8 mouse cellular contexts compared by ENCODE assay signal in genomic region chr13:37452022-37452941, GRCm38 (mm10).
DNase-seq lines count a peak whose midpoint lies in the region; ATAC-seq and TF ChIP-seq lines count a peak whose summit lies in the region.

No protein-coding gene starts in this region.

- peak; percentile 54 for TF ChIP-seq CTCF in lung, embryonic 14.5 days (IDR thresholded peaks at IDR 0.05; ENCODE audit: low read depth)

- no peaks in the 10 kb centered on the region for H3K27me3 ChIP-seq in forebrain, embryonic 11.5 days (ENCODE audit: control insufficient read depth, insufficient read depth, low read length)
- no peaks in the 10 kb centered on the region for H3K27me3 ChIP-seq in lung, embryonic 14.5 days (ENCODE audit: insufficient read depth, low read length)
- H3K27me3 ChIP-seq in neural tube, embryonic 14.5 days (ENCODE audit: control insufficient read depth, insufficient read depth, low read length) = no peaks in the 10 kb centered on the region

- H3K9ac ChIP-seq in forebrain, embryonic 11.5 days (ENCODE audit: low read length) = peak overlapping the region; percentile 40; the same call in 1 of the 2 replicates
- H3K9ac ChIP-seq in lung, embryonic 14.5 days = peak overlapping the region; percentile 49
- peak overlapping the region; percentile 29; the same call in 1 of the 2 replicates for H3K9ac ChIP-seq in neural tube, embryonic 14.5 days (replicated peaks; ENCODE audit: low read depth, low read length)

- DNase-seq in 416B (ENCODE audit: low read depth) (peak; percentile 86), ZHBTc4 (ENCODE audit: low read depth, low spot score) (peak; percentile 94)
- peak; percentile 62 for DNase-seq in forebrain, embryonic 11.5 days (ENCODE audit: low spot score)
- peak; percentile 63 to 68 for DNase-seq in heart, postnatal 10 days
- peak; percentile 65 to 85 for DNase-seq in kidney, postnatal 25 days
- DNase-seq in lung, embryonic 14.5 days = peak; percentile 75
- peak; percentile 35 for DNase-seq in thymus, postnatal 0 days (ENCODE audit: low spot score)

- no peak overlapping the region for H3K27ac ChIP-seq in forebrain, embryonic 11.5 days (ENCODE audit: low read depth, low read length)
- H3K27ac ChIP-seq in lung, embryonic 14.5 days (ENCODE audit: low read depth) = peak overlapping the region; percentile 88
- no peak overlapping the region for H3K27ac ChIP-seq in neural tube, embryonic 14.5 days (ENCODE audit: low read depth, low read length)

- WGBS in forebrain, embryonic 11.5 days = 5% methylated on average over 22 of the region's 22 CpGs
- 3% methylated on average over 22 of the region's 22 CpGs for WGBS in lung, embryonic 14.5 days
- 5% methylated on average over 22 of the region's 22 CpGs for WGBS in neural tube, embryonic 14.5 days

- intact Hi-C loops in heart, postnatal 10 days (cut with DNase I) = loop anchor here (5.0 kb wide), 2 partner anchors 375 to 490 kb away; no protein-coding TSS in a partner anchor

- peak overlapping the region; percentile 23 for H3K4me3 ChIP-seq in forebrain, embryonic 11.5 days (ENCODE audit: low read depth, low read length)
- H3K4me3 ChIP-seq in lung, embryonic 14.5 days (ENCODE audit: low read depth, low read length) = peak overlapping the region; percentile 11
- H3K4me3 ChIP-seq in neural tube, embryonic 14.5 days (ENCODE audit: low read depth, low read length) = peak overlapping the region; percentile 20

- H3K4me2 ChIP-seq in forebrain, embryonic 11.5 days (ENCODE audit: low read depth, low read length, severe bottlenecking) = peak overlapping the region; percentile 47
- peak overlapping the region; percentile 58 for H3K4me2 ChIP-seq in lung, embryonic 14.5 days
- H3K4me2 ChIP-seq in neural tube, embryonic 14.5 days (ENCODE audit: low read depth, low read length) = peak overlapping the region; percentile 43

- ATAC-seq in forebrain, embryonic 11.5 days (replicated peaks; ENCODE audit: low FRiP score) = peak; percentile 62
- peak; percentile 72 for ATAC-seq in lung, embryonic 14.5 days (ENCODE audit: insufficient read depth)
- peak; percentile 60; the same call in 1 of the 2 replicates for ATAC-seq in neural tube, embryonic 14.5 days (ENCODE audit: low read depth)

- H3K4me1 ChIP-seq in forebrain, embryonic 11.5 days (replicated peaks; ENCODE audit: control insufficient read depth, insufficient read depth, low read length) = no peaks in the 10 kb centered on the region; the same call in 1 of the 2 replicates
- H3K4me1 ChIP-seq in lung, embryonic 14.5 days (ENCODE audit: insufficient read depth) = peaks cover 46% of the 10 kb centered on the region
- H3K4me1 ChIP-seq in neural tube, embryonic 14.5 days (ENCODE audit: control insufficient read depth, insufficient read depth, low read length) = no peaks in the 10 kb centered on the region

- no peaks in the 10 kb centered on the region for H3K9me3 ChIP-seq in forebrain, embryonic 11.5 days (ENCODE audit: control insufficient read depth, low read length)
- no peaks in the 10 kb centered on the region for H3K9me3 ChIP-seq in lung, embryonic 14.5 days (ENCODE audit: low read depth, low read length)
- H3K9me3 ChIP-seq in neural tube, embryonic 14.5 days (ENCODE audit: control insufficient read depth, low read length) = no peaks in the 10 kb centered on the region; the same call in 1 of the 2 replicates

- no peaks in the 10 kb centered on the region for H3K36me3 ChIP-seq in forebrain, embryonic 11.5 days (ENCODE audit: control insufficient read depth, insufficient read depth, low read length)
- no peaks in the 10 kb centered on the region for H3K36me3 ChIP-seq in lung, embryonic 14.5 days (ENCODE audit: insufficient read depth)
- H3K36me3 ChIP-seq in neural tube, embryonic 14.5 days (ENCODE audit: control insufficient read depth, insufficient read depth, low read length) = no peaks in the 10 kb centered on the region

Comparison
In these comparisons a context has a peak if more than half of its experiments do, and no peak if none do; other contexts are left out.
1. DNase-seq: peak in every context shown above with its lines; median percentile 94 in ZHBTc4; 86 in 416B; 75 in kidney, postnatal 25 days; 75 in lung, embryonic 14.5 days; 66 in heart, postnatal 10 days; 62 in forebrain, embryonic 11.5 days; 35 in thymus, postnatal 0 days.